Mouse (Mus musculus): ENCODE data around the gene Taf1d. TPM values are rescaled to one million over a fixed set of nuclear protein-coding genes. Genes with fewer than 3 reads are reported as not detected.

The Taf1d gene
- total and polyA plus RNA-seq, 3 experiments: 298 to 860 (median 548) TPM

GRCm38 (mm10) chr9:15365856-15366255, 59.8 kb downstream of the Taf1d start:
- Histone ChIP-seq H3K36me3 (ENCODE audit: control insufficient read depth in 1 of 2, insufficient read depth in 2 of 2, low read length in 2 of 2) (no peaks in the 10 kb centered on the region), H3K27ac (ENCODE audit: control insufficient read depth, low read depth, low read length) (no peak overlapping the region), H3K79me2 (ENCODE audit: control insufficient read depth, insufficient read depth, low read length, poor library complexity) (no peaks in the 10 kb centered on the region), H3K4me3 (ENCODE audit: control insufficient read depth in 1 of 2, insufficient read depth in 1 of 2, low read depth in 2 of 2, low read length in 2 of 2) (no peak overlapping the region), H3K9ac (ENCODE audit: control insufficient read depth, low read depth, low read length, poor library complexity, severe bottlenecking) (no peak overlapping the region), H3K27me3 (ENCODE audit: control insufficient read depth in 1 of 2, insufficient read depth in 2 of 2, low read length in 2 of 2) (peaks cover 0 to 2% of the 10 kb centered on the region in 2 experiments; a peak in 2 of 4 replicates), H3K9me3 (replicated peaks; ENCODE audit: insufficient read depth, low read length) (no peaks in the 10 kb centered on the region), H3K4me1 (ENCODE audit: control insufficient read depth in 1 of 2, insufficient read depth in 2 of 2, low read length in 2 of 2) (no peaks in the 10 kb centered on the region)
- no peak for TF ChIP-seq TCF12 (IDR thresholded peaks at IDR 0.05; ENCODE audit: low read depth, low read length)
- peak in 1 of 2 experiments; percentile 41; a peak in 1 of 4 replicates for TF ChIP-seq EP300 (IDR thresholded peaks at IDR 0.05; ENCODE audit: low read depth in 1 of 2, low read length in 2 of 2)
- 0 out of 2 replicates have a peak, but pooled peaks have one; percentile 25 for TF ChIP-seq GATA1 (IDR thresholded peaks at IDR 0.05; ENCODE audit: low read depth, low read length)
- peak in 2 of 3 experiments; percentile 70 to 88; a peak in 4 of 6 replicates for TF ChIP-seq CTCF (IDR thresholded peaks at IDR 0.05 in 2 of 3, conservative IDR thresholded peaks at IDR 0.05 in 1 of 3; ENCODE audit: control insufficient read depth in 1 of 3, insufficient read depth in 1 of 3, low read depth in 2 of 3, low read length in 3 of 3, poor library complexity in 1 of 3, severe bottlenecking in 1 of 3)
- TF ChIP-seq TBP (IDR thresholded peaks at IDR 0.05; ENCODE audit: low read depth, low read length): 0 out of 2 replicates have a peak, but pooled peaks have one; percentile 9
- TF ChIP-seq MYB (IDR thresholded peaks at IDR 0.05; ENCODE audit: low read depth, low read length): no peak
- TF ChIP-seq MYC (IDR thresholded peaks at IDR 0.05; ENCODE audit: low read depth, low read length): no peak
- peak; percentile 59; the same call in 1 of the 2 replicates for TF ChIP-seq ELF1 (IDR thresholded peaks at IDR 0.05; ENCODE audit: low read depth, low read length)
- TF ChIP-seq SMC3 (IDR thresholded peaks at IDR 0.05; ENCODE audit: low read depth, low read length): peak; percentile 90
- TF ChIP-seq NRF1 (IDR thresholded peaks at IDR 0.05; ENCODE audit: insufficient read depth, low read depth, low read length, poor library complexity, severe bottlenecking): no peak
- no peak for TF ChIP-seq ETS1 (IDR thresholded peaks at IDR 0.05; ENCODE audit: low read depth, low read length)
- no peak for TF ChIP-seq GABPA (IDR thresholded peaks at IDR 0.05; ENCODE audit: low read depth, low read length)
- peak; percentile 83 for TF ChIP-seq ZC3H11A (IDR thresholded peaks at IDR 0.05; ENCODE audit: low read depth, low read length)
- peak; percentile 98 for TF ChIP-seq RAD21 (IDR thresholded peaks at IDR 0.05; ENCODE audit: low read depth, low read length)
- peak; percentile 84 for DNase-seq (ENCODE audit: low read depth, low spot score)

- peaks cover 0 to 2% of the 10 kb centered on the region in 2 experiments; a peak in 2 of 4 replicates for H3K27me3 ChIP-seq (ENCODE audit: control insufficient read depth in 1 of 2, insufficient read depth in 2 of 2, low read length in 2 of 2)
- H3K4me3 ChIP-seq (ENCODE audit: control insufficient read depth in 1 of 2, insufficient read depth in 1 of 2, low read depth in 2 of 2, low read length in 2 of 2): no peak overlapping the region
- no peaks in the 10 kb centered on the region for H3K79me2 ChIP-seq (ENCODE audit: control insufficient read depth, insufficient read depth, low read length, poor library complexity)
- TF ChIP-seq TAL1 (IDR thresholded peaks at IDR 0.05; ENCODE audit: low read length) (no peak), SIN3A (IDR thresholded peaks at IDR 0.05; ENCODE audit: low read length) (no peak), ELF1 (IDR thresholded peaks at IDR 0.05; ENCODE audit: low read depth, low read length) (0 out of 2 replicates have a peak, but pooled peaks have one; percentile 1), MEF2A (IDR thresholded peaks at IDR 0.05; ENCODE audit: extremely low read depth, insufficient replicate concordance, low read depth, low read length, poor library complexity, severe bottlenecking) (no peak)
- DNase-seq (ENCODE audit: low read depth, low spot score): no peak
- no peak overlapping the region for H3K9ac ChIP-seq (ENCODE audit: control insufficient read depth, low read depth, low read length, poor library complexity, severe bottlenecking)
- no peaks in the 10 kb centered on the region for H3K4me1 ChIP-seq (ENCODE audit: control insufficient read depth in 1 of 2, insufficient read depth in 2 of 2, low read length in 2 of 2)
- H3K9me3 ChIP-seq (replicated peaks; ENCODE audit: insufficient read depth, low read length): no peaks in the 10 kb centered on the region
- no peak overlapping the region for H3K27ac ChIP-seq (ENCODE audit: control insufficient read depth, low read depth, low read length)
- no peaks in the 10 kb centered on the region for H3K36me3 ChIP-seq (ENCODE audit: control insufficient read depth in 1 of 2, insufficient read depth in 2 of 2, low read length in 2 of 2)
These were observed 60.2 kb downstream of the Taf1d start for GRCm38 (mm10) chr9:15366260-15366659.

Other genes with a start within 250 kb of the Taf1d start
- gene Hephl1, start 194.1 kb upstream of the Taf1d start, total RNA-seq (2012; rRNA removed): not detected in 2 replicates
- gene Hephl1, start 194.1 kb upstream of the Taf1d start, polyA plus RNA-seq (2012; ENCODE audit: insufficient read depth in 1 of 2, insufficient read length in 2 of 2, low read depth in 1 of 2, low replicate concordance in 2 of 2, missing spikeins in 1 of 2): not detected
- gene Vstm5, start 67.2 kb upstream of the Taf1d start, total RNA-seq (2012; rRNA removed): 18.0 and 27.0 TPM in 2 replicates
- gene Vstm5, start 67.2 kb upstream of the Taf1d start, polyA plus RNA-seq (2012; ENCODE audit: insufficient read depth in 1 of 2, insufficient read length in 2 of 2, low read depth in 1 of 2, low replicate concordance in 2 of 2, missing spikeins in 1 of 2): 10 to 100 TPM in 1 of 2 experiments, not detected in 1; 23.5 TPM
- 167 and 175 TPM in 2 replicates for gene Med17, start 26.3 kb upstream of the Taf1d start, total RNA-seq (2012; rRNA removed)
- 100 to 1,000 TPM; 185 to 478 TPM for gene Med17, start 26.3 kb upstream of the Taf1d start, polyA plus RNA-seq (2012; ENCODE audit: insufficient read depth in 1 of 2, insufficient read length in 2 of 2, low read depth in 1 of 2, low replicate concordance in 2 of 2, missing spikeins in 1 of 2)
- 10.4 and 12.8 TPM in 2 replicates for gene 4931406C07Rik, start 234 bp downstream of the Taf1d start, total RNA-seq (2012; rRNA removed)
- 10 to 100 TPM; 31.8 to 56.2 TPM for gene 4931406C07Rik, start 234 bp downstream of the Taf1d start, polyA plus RNA-seq (2012; ENCODE audit: insufficient read depth in 1 of 2, insufficient read length in 2 of 2, low read depth in 1 of 2, low replicate concordance in 2 of 2, missing spikeins in 1 of 2)
- gene Cep295, start 51.6 kb downstream of the Taf1d start, total RNA-seq (2012; rRNA removed): 53.7 and 57.0 TPM in 2 replicates
- 1,000 to 10,000 TPM in 1 of 2 experiments, 10 to 100 TPM in 1; 73.3 to 1,483 TPM for gene Cep295, start 51.6 kb downstream of the Taf1d start, polyA plus RNA-seq (2012; ENCODE audit: insufficient read depth in 1 of 2, insufficient read length in 2 of 2, low read depth in 1 of 2, low replicate concordance in 2 of 2, missing spikeins in 1 of 2)
- not detected in 2 replicates for gene Smco4, start 187.2 kb downstream of the Taf1d start, total RNA-seq (2012; rRNA removed)
- not detected for gene Smco4, start 187.2 kb downstream of the Taf1d start, polyA plus RNA-seq (2012; ENCODE audit: insufficient read depth in 1 of 2, insufficient read length in 2 of 2, low read depth in 1 of 2, low replicate concordance in 2 of 2, missing spikeins in 1 of 2)

All from MEL (cell line).